Mouse (Mus musculus) midbrain, postnatal 0 days (tissue): ENCODE results near the gene Psma7. TPM values are rescaled to one million over a fixed set of nuclear protein-coding genes. Genes with fewer than 3 reads are reported as not detected.

Experiments
- ATAC-seq: fragments of 200-750 bp; cut with Nextera tagmentation; 2 replicates; pipeline ENCODE4 v1.8.0; 2017; ENCODE audit warnings: moderate number of reproducible peaks, mild to moderate bottlenecking, moderate TSS enrichment, moderate library complexity; ENCODE audit not compliant: low FRiP score
- DNase-seq: peaks from one replicate; pipeline ENCODE4 v3.0.0-alpha.2; 2015; ENCODE audit warnings: low spot score
- H3K27ac ChIP-seq: fragments of 300-500 bp; sonication (generic); 2 replicates; pipeline ENCODE4 v1.5.1; 2014; ENCODE audit warnings: low read depth, mild to moderate bottlenecking, low read length, mixed read lengths
- H3K27me3 ChIP-seq: fragments of 300-500 bp; sonication (generic); 2 replicates; pipeline ENCODE4 v1.6.1; 2014; ENCODE audit warnings: low read length, control low read depth, mixed read lengths; ENCODE audit not compliant: insufficient read depth
- H3K36me3 ChIP-seq: fragments of 300-500 bp; sonication (generic); 2 replicates; pipeline ENCODE4 v1.6.1; 2014; ENCODE audit warnings: low read length, control low read depth, mixed read lengths; ENCODE audit not compliant: insufficient read depth
- H3K4me1 ChIP-seq: fragments of 300-500 bp; sonication (generic); 2 replicates; pipeline ENCODE4 v1.6.1; 2014; ENCODE audit warnings: mild to moderate bottlenecking, control low read depth, antibody characterized with exemption, low read length, mixed read lengths; ENCODE audit not compliant: insufficient read depth
- H3K4me2 ChIP-seq: fragments of 300-500 bp; sonication (generic); 2 replicates; pipeline ENCODE4 v1.6.1; 2014; ENCODE audit warnings: low read depth, mild to moderate bottlenecking, low read length, mixed read lengths; ENCODE audit not compliant: poor library complexity, severe bottlenecking
- H3K4me3 ChIP-seq: fragments of 300-500 bp; sonication (generic); 2 replicates; pipeline ENCODE4 v1.5.1; 2014; ENCODE audit warnings: low read depth, mild to moderate bottlenecking, low read length, moderate library complexity
- H3K9ac ChIP-seq: fragments of 300-500 bp; sonication (generic); replicated peaks from 2 replicates; pipeline ENCODE4 v1.6.1; 2014; ENCODE audit warnings: mild to moderate bottlenecking, low read length, moderate library complexity, mixed read lengths; ENCODE audit not compliant: poor library complexity, severe bottlenecking
- H3K9me3 ChIP-seq: fragments of 300-500 bp; sonication (generic); 2 replicates; pipeline ENCODE4 v1.6.1; 2016; ENCODE audit warnings: low read length, control low read depth
- CTCF ChIP-seq: IDR thresholded peaks from 2 replicates; pipeline ENCODE4 v1.5.1; 2016; ENCODE audit warnings: antibody characterized with exemption, mild to moderate bottlenecking
- WGBS: fragments of 180-500 bp; shearing (Covaris S2); extraction: QIAGEN DNeasy Blood & Tissue Kit; methylation state at CpG from one replicate; pipeline ENCODE4 v1.1.7; 2014; 5-methylcytosine and 5-hydroxymethylcytosine counted together
- polyA plus RNA-seq: library from polyadenylated mRNA; unstranded; fragments of >200 nt; fragmentation: Nextera tagmentation; extraction: Ambion mirVana; gene quantifications from 2 replicates; pipeline ENCODE4 v1.2.1, GENCODE M21; 2015
- total RNA-seq: library from RNA; depleted of rRNA; stranded (reverse); fragments of >200 nt; gene quantifications from 2 replicates; pipeline ENCODE4 v1.2.3, GENCODE M21; 2014

Gene Psma7
- total and polyA plus RNA-seq, 2 experiments from 2014 or later: 197 to 584 TPM

DNA sequence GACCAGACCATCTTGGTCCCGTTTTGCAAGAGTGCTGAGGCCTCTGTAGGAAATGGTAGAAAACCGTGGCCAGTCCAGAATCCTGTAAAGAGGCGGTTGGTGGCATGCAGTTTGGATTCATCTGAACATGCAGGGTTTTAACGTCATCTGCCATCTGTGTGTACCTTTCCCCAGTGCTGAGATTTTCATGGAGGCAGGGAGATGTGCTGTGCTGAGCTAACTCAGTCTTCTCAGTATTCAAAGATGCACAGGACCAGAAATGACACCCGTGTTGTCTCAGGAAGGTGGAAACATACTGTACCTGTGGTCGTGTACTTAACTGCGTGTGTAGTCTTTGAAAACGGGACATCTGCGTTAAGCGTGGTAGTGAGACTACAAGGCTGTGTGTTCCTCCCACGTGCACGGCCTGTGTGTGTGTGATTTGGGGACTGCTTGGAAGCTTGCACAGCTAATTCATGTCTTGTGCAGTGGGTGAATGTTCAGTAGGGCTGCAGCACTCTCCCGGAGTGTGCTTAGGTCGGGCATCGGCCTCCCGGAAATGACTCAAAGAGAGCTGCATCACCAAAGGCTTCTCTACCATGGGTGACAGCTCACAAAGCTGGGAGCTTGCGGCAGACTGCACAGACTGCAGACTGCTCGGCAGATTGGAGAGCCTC lies 5.9 kb upstream of the Psma7 start:
- Histone ChIP-seq H3K9ac (no peak overlapping the region), H3K4me2 (no peak overlapping the region), H3K36me3 (peaks cover 13% of the 10 kb centered on the region), H3K27me3 (no peaks in the 10 kb centered on the region), H3K4me1 (peaks cover 7% of the 10 kb centered on the region), H3K4me3 (no peak overlapping the region), H3K9me3 (no peaks in the 10 kb centered on the region), H3K27ac (no peak overlapping the region)
- TF ChIP-seq CTCF: no peak
- WGBS: 95% methylated on average over 18 of the region's 18 CpGs
- ATAC-seq (no peak), DNase-seq (no peak)

DNA sequence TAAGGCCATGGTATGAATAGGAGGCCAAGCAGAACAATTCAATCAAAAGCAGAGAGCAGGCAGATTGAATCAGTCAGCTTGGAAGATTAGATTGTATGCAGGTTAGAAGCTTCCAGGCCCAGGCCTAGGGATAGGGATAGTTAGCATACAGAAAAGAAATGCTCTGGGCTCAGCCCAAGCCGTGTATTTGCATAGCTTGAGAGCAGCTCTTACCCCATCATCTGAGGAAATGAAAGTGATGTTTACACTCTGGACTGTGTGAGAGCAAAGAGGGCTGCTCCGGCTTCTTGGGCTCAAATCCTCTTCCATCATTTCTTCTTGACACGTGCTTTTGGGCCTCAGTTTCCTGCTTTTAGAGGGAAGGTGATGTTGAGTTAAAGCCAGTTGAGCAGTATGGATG lies 5.3 kb upstream of the Psma7 start:
- no peak overlapping the region for H3K4me2 ChIP-seq
- H3K4me3 ChIP-seq: no peak overlapping the region
- no peaks in the 10 kb centered on the region for H3K9me3 ChIP-seq
- peaks cover 8% of the 10 kb centered on the region for H3K36me3 ChIP-seq
- no peak for ATAC-seq
- DNase-seq: no peak
- 93% methylated on average over 3 of the region's 3 CpGs for WGBS
- H3K4me1 ChIP-seq: peaks cover 7% of the 10 kb centered on the region
- no peak overlapping the region for H3K27ac ChIP-seq
- no peak for TF ChIP-seq CTCF
- H3K9ac ChIP-seq: no peak overlapping the region
- no peaks in the 10 kb centered on the region for H3K27me3 ChIP-seq

DNA sequence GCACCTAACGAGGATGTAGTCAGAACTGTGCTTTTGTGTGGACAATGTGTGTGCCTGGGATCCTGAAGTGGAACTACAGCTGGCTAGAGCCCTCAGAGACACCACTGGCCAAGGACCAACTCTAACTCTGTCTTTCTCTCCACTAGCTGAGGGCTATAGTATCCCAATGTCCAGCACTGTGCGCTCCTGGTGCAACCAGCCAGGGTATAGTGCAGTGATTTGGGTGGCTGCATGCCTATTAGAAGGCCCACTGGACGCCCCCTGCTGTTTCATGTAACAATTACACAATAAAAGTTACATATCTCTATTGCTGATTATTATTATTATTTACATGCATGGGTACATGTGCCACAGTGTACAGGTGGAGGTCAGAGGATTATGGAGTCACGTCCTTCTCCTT lies 3.0 kb upstream of the Psma7 start:
- H3K27me3 ChIP-seq: no peaks in the 10 kb centered on the region
- H3K4me3 ChIP-seq: no peak overlapping the region
- no peak for ATAC-seq
- H3K9ac ChIP-seq: no peak overlapping the region
- 0 out of 2 replicates have a peak, but pooled peaks cover 5% of the 10 kb centered on the region for H3K36me3 ChIP-seq
- H3K4me1 ChIP-seq: peaks cover 14% of the 10 kb centered on the region
- 54% methylated on average over 4 of the region's 4 CpGs for WGBS
- peak; percentile 75 for TF ChIP-seq CTCF
- H3K9me3 ChIP-seq: no peaks in the 10 kb centered on the region
- no peak overlapping the region for H3K27ac ChIP-seq
- no peak overlapping the region for H3K4me2 ChIP-seq
- peak; percentile 57 for DNase-seq

DNA sequence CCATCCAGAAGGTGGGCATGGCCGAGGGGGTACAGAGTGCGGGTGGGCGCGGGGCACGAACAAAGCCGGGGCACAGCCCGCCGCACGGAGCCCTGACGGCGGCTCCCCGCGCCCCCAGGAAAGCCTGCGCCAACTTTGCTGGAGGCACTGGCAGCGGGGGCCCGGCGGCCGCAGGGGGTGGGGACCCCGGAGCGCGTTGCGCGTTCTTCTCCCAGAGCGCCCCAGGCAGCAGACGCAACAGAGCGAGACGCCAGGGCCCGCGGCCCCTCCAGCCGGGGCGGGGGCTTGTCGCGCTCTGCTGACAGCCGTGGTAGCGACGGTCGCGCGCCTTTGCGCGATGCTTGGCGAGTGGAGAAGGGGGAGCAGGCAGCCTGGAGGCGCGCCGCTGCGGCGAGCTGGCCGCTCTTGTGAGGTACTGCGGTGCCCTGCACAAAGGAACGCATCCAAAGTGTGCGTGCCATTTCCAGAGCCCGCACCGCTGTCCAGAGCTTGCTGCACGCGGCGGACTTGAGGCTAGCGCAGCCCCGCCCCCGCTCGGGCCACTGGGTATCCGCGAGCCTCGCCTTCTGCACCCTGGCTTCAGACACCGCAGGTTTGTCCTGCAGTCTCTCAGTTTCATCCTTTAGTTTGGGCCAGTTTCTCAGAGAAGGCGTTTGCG lies 754 bp upstream of the Psma7 start:
- Histone ChIP-seq H3K9me3 (no peaks in the 10 kb centered on the region), H3K36me3 (peaks cover 16% of the 10 kb centered on the region; the same call in 1 of the 2 replicates), H3K4me3 (peak overlapping the region; percentile 98), H3K27me3 (no peaks in the 10 kb centered on the region), H3K4me2 (peak overlapping the region; percentile 79), H3K27ac (peak overlapping the region; percentile 99), H3K9ac (peak overlapping the region; percentile 92), H3K4me1 (peaks cover 16% of the 10 kb centered on the region)
- TF ChIP-seq CTCF: no peak
- peak; percentile 77 for DNase-seq
- WGBS: 0% methylated on average over 50 of the region's 66 CpGs
- peak; percentile 76 for ATAC-seq

DNA sequence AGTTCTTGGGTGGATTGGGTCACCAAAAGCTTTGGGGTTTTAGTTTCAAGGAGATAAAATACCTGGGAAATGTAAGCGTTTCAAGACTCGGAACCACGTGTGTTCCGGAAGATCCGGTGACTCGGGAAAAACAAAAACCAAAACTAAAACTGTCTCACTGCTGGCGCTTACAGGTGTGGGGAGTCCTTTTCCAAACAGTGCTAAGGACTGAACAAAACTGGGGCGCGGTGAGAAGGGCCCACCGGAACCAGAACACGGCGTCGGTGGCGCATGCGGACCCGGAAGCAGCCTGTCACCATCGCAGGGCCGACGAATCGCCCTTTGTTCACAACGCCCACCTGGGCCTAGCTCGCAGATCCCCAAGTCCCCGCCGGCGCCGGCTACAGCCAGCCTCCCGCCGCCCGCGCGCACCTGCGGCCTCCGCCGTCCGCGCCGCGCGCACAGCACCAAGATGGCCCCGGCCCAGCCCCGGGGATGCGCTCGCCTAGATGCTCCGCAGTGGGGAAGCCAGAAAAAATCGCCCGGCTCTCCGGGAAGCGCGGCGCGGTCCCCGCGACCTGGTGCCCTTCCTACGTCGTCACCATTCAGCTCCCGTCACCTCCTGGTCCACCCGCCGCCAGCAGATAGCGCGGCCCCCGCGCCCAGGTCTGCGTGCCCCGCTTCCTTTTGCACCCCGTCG lies 517 bp downstream of the Psma7 start:
- H3K36me3 ChIP-seq: peaks cover 27% of the 10 kb centered on the region
- H3K9ac ChIP-seq: peak overlapping the region; percentile 92
- DNase-seq (peak; percentile 58), ATAC-seq (peak; percentile 28; the same call in 1 of the 2 replicates)
- no peak for TF ChIP-seq CTCF
- H3K27ac ChIP-seq: peak overlapping the region; percentile 99
- peaks cover 16% of the 10 kb centered on the region for H3K4me1 ChIP-seq
- H3K9me3 ChIP-seq: no peaks in the 10 kb centered on the region
- peak overlapping the region; percentile 59 for H3K4me2 ChIP-seq
- H3K27me3 ChIP-seq: no peaks in the 10 kb centered on the region
- H3K4me3 ChIP-seq: peak overlapping the region; percentile 98
- WGBS: under 1% methylated on average over 65 of the region's 66 CpGs

DNA sequence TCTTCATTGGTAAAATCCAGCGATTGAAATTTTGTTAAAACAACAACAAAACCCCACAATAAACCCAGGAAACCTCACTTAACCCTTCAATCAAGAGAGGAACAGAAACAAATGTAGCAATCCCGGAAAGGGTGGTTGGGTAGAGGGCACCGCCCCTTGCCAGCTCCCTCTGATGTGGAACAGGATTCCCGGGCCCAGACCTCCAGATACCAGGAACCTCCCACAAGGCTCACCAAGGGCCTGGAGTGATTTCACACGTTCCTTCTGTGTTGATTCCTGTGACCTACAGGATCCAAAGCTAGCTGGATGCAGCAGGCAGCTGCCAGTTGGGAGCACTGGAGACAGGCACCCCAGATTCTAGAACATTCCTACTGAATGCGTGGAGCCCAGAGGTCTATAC lies 1.8 kb downstream of the Psma7 start:
- WGBS: 64% methylated on average over 6 of the region's 6 CpGs
- no peak overlapping the region for H3K9ac ChIP-seq
- no peak for TF ChIP-seq CTCF

More for the DNA sequence above, 1.8 kb downstream of the Psma7 start:
- H3K36me3 ChIP-seq: peaks cover 28% of the 10 kb centered on the region
- no peak overlapping the region for H3K27ac ChIP-seq
- peaks cover 16% of the 10 kb centered on the region for H3K4me1 ChIP-seq
- H3K27me3 ChIP-seq: no peaks in the 10 kb centered on the region
- peak overlapping the region; percentile 98; the same call in 1 of the 2 replicates for H3K4me3 ChIP-seq
- ATAC-seq (no peak), DNase-seq (no peak)
- peak overlapping the region; percentile 59 for H3K4me2 ChIP-seq
- H3K9me3 ChIP-seq: no peaks in the 10 kb centered on the region
